Mouse (Mus musculus) right cerebral cortex, postnatal 14 days (tissue): ENCODE measurements around the gene Btbd2.

Experiments used
- DNase-seq: peaks from one replicate; pipeline ENCODE4 v3.0.0; 2022

Gene Btbd2

GRCm38 (mm10) chr10:80686617-80687016 lies 29.7 kb upstream of the Btbd2 start:
- no peak for DNase-seq

GRCm38 (mm10) chr10:80684984-80685383 lies 28.1 kb upstream of the Btbd2 start:
- no peak for DNase-seq

GRCm38 (mm10) chr10:80684214-80684613 lies 27.3 kb upstream of the Btbd2 start:
- DNase-seq, result no peak

- DNase-seq, result no peak
Measured at GRCm38 (mm10) chr10:80683647-80684046, 26.8 kb upstream of the Btbd2 start.

- no peak for DNase-seq
Measured at GRCm38 (mm10) chr10:80682003-80682402, 25.1 kb upstream of the Btbd2 start.

GRCm38 (mm10) chr10:80680260-80680696 lies 23.4 kb upstream of the Btbd2 start:
- no peak for DNase-seq

GRCm38 (mm10) chr10:80679556-80680259 lies 22.8 kb upstream of the Btbd2 start:
- no peak for DNase-seq

GRCm38 (mm10) chr10:80678601-80679377 lies 21.9 kb upstream of the Btbd2 start:
- no peak for DNase-seq

GRCm38 (mm10) chr10:80677942-80678436 lies 21.1 kb upstream of the Btbd2 start, which contains the start of gene Mknk2:
Gene Mknk2, minus strand, starts transcription at chr10:80678112.
- DNase-seq, result peak; percentile 87

GRCm38 (mm10) chr10:80677128-80677875 lies 20.4 kb upstream of the Btbd2 start:
- DNase-seq, result no peak

GRCm38 (mm10) chr10:80676198-80676928 lies 19.5 kb upstream of the Btbd2 start:
- DNase-seq, result peak; percentile 99

- DNase-seq, result no peak
Measured at GRCm38 (mm10) chr10:80675405-80676197, 18.7 kb upstream of the Btbd2 start.

- DNase-seq, result no peak
Measured at GRCm38 (mm10) chr10:80674851-80675404, 18.1 kb upstream of the Btbd2 start.

GRCm38 (mm10) chr10:80674161-80674711 lies 17.4 kb upstream of the Btbd2 start:
- no peak for DNase-seq

- DNase-seq, result no peak
Measured at GRCm38 (mm10) chr10:80673690-80674089, 16.8 kb upstream of the Btbd2 start.

GRCm38 (mm10) chr10:80671936-80672690 lies 15.2 kb upstream of the Btbd2 start:
- no peak for DNase-seq

GRCm38 (mm10) chr10:80671251-80671650 lies 14.4 kb upstream of the Btbd2 start:
- DNase-seq, result no peak

GRCm38 (mm10) chr10:80670531-80670930 lies 13.7 kb upstream of the Btbd2 start:
- no peak for DNase-seq

GRCm38 (mm10) chr10:80669737-80670485 lies 13.0 kb upstream of the Btbd2 start:
- no peak for DNase-seq
